Mouse (Mus musculus): ENCODE measurements around the gene Des.

DNA sequence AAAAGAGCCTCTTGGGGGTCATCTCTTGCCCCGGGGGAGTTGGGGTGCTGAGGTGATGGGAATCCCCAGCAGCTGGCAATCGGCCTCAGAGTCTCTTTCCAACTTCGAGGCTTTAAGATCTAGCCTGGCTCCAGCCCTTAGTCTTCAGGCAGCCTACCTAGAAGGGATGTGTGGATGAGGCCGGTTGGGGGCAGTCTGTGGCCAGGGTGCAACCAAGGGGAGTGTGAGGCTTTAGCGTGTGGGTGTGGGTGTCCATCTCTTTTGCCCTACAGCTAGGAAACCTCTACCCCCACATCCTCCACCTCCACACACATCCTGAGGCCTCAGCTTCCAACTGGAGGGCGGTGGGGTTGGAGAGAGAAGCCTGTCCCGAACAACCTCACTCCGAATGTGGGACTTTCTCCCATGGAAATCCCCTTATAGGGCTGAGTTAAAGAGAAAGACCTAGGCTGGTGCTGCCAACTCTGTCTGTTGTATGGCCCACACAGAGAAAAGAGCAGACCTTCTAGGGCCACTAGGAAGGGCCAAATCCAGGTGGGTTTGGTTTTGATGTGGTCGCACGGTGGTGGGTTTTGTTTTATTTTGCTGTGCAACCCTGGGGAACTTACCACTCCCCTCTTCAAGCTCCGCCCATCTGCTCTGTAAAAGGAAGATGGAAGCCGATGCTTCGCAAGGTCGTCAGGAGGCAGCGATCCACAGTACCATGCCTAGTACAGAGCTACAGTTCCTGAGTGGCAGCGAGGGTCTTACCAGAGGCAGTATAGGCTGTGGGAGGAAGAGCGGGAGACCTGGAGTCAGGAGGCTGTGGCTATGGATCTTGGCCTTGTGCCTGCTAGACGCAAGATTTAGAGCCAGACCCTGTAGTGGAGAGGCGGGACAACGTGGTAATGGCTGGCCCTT is 14.8 kb upstream of the Des start:
- TF ChIP-seq GATA1 (IDR thresholded peaks at IDR 0.05; ENCODE audit: borderline replicate concordance, low read length), result no peak
- TF ChIP-seq FLI1 (IDR thresholded peaks at IDR 0.05; ENCODE audit: low read length), result no peak

Data from megakaryocyte, embryonic 14.5 days (primary cell).